Mouse (Mus musculus): ENCODE measurements around the gene Myo1e.

Gene Myo1e

DNA sequence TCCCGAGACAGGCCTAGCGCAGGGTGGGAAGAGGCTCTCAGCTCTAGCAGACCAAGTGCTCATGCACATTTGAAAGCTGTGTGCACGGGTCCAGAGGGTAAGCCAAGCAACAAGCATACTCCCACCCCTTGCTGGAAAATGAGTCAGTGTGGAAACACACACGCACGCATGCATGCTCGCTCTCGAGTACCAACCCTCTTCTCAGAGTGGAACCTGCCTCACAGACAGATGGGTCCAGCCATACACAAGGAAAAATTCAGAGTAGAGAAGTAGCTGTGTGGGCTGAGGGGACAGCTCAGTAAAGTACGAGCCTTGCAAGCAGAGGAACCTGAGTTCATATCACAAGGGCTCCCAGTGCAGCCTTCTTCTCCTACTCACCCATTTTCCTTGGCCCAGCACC is 202.6 kb downstream of the Myo1e start:
- DNase-seq (ENCODE audit: low spot score in 2 of 2), result no peak

DNA sequence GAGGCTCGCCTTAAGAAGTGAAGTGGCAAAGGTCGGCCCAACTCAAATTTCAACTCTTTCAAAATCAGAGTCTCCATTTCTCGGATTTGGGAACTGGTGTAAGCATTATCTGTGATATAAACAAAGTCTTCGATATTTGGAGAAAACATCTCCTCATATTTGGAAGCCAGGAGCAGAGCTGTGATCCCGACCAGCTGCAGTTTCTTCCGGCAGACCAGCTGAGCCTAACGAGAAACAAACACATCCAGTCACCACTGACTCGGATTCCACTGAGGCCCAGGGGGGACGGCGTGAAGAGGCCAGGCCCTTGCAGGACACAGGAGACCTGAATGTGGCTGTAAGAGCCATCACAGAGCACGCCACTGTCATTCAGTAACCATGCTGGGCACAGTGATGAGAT is 203.5 kb downstream of the Myo1e start:
- DNase-seq (ENCODE audit: low spot score in 2 of 2), result no peak

DNA sequence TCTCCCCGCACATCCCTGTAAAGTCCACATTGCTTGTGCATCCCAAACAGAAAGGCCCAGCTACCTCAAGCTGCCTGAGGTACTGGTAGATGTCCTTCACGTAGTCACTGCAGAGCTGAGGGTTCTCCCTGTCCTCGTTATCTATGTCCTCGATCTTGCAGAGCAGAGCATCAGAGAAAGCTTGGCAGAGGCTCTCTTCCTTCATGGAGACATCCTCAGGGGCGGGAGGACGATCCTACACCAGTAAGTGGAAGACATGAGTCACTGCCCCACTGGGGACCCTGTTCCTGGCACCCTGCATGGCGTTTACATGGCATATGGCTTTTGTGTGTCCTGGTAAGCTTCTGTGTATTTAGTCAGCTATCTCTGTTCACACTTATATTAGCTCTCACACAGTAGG is 205.9 kb downstream of the Myo1e start:
- DNase-seq (ENCODE audit: low spot score in 2 of 2), result no peak

DNA sequence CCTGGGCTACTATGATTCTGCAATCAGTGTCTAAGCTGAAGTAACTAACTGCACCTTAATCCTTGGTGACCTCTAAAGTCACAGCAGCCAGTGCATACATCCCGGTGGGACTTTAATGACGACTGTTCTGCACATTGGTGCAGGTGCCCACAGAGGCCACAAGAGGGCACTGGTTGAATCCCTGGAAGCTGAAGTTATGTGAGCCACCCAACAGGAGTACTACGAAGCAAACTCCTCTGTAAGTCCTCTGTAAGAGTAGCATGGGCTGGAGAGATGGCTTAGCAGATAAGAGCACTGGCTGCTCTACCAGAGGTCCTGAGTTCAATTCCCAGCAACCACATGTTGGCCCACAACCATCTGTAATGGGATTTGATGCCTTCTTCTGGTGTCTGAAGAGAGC is 209.3 kb downstream of the Myo1e start:
- DNase-seq (ENCODE audit: low spot score in 2 of 2), result no peak

DNA sequence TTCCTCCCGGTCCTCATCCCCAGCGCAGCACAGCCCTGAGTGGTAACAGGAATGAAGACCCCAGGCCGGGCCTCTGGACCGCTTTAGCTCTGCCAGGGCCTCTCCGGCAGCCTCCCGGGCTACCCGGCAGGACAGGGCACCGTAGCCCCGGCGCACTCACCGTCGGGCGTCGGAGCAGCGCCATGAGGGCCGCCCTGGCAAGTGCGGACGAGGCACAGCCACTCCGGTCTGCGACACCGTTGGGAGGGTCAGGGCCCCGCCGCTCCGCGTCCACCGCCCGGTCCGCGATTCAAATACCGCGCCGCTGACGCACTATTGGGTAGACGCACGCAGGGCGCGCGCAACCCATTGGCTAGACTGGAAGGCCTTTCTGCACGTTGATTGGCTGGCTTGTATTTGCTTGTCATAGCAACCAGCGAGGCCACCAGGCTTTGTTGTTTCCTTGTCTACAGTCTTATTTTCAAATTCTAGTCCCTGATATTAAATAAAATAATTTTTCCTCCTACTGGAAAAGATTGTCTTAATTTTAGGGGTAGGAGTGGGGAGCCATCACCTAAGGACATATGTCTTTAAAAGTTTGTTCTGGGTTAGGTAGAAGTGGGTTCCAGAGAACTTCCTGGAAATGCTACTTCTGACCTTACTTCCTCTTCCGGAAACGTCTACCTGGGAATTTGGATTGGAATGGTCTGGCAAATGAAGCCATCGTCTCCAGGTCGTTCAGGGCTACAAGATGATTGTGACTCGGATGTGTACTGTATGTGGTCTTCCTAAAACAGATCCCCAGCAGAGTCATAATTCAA is 214.3 kb downstream of the Myo1e start, which contains the start of gene Ccnb2:
TSS of gene Ccnb2 (minus strand) at position 291 of the 800 bp plus-strand sequence.
- peak; percentile 63 to 83 for DNase-seq (ENCODE audit: low spot score in 2 of 2)

DNA sequence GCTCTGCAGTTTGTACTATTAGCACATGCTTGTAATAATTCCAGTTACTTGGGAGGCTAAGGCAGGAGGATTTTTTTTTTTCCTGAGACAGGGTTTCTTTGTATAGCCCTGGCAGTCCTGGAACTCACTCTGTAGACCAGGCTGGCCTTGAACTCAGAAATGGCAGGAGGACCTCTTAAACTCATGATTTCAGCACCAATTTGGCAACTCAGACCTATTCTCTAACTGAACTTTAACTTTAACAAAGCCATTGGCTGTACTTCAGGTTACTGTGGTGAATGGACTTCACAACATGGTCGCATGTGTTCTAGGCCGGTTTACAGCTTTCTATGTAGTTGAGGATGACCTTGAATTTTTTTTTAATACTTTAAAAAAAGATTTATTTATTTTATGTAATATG is 215.5 kb downstream of the Myo1e start:
- no peak for DNase-seq (ENCODE audit: low spot score in 2 of 2)

DNA sequence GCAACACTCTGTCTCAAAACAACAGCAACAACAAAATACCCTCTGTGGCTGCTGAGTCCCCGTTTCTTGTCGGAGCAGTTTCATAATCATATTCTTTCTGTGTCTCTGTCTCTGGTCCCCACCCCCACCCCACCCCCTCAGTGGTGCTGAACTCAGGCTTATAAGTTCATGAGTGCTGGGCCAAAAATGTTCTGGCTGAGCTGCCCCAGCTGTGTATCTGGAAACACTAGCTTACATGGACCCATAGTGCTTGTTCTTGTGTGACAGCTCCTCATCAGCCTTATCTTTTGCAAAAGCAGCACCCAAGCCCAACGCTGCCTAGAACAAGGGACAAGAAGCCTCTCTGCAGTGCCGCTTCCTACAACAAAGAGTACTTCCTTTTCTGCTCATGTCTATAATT is 232.8 kb downstream of the Myo1e start:
- DNase-seq (ENCODE audit: low spot score in 2 of 2), result no peak

DNA sequence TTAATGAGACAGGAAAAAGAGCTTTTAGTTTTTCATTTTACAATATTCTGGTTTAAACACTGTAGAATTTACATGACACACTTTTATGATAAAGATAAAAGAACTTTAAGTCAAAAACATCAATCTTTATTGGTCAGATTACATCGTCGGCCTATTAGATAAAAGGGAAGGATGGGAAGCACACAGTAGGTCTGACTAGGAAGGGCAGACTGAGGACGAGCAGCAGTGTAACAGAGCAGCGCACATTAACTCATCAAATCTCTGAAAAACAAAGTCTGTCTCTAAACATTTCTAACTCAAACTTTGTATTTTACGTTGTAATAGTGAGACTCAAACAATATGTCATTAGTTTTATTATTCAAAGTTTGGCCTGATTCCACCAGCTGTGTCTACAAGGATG is 241.9 kb downstream of the Myo1e start:
- DNase-seq (ENCODE audit: low spot score in 2 of 2), result no peak

Data from left cerebral cortex, adult 9 months (tissue).